Mouse (Mus musculus) erythroblast, embryonic 14.5 days (primary cell): Measurements from ENCODE around the gene Epn2. TPM values are rescaled to one million over a fixed set of nuclear protein-coding genes. Genes with fewer than 3 reads are reported as not detected.

Experiments used
- H3K27me3 ChIP-seq: 2 replicates; pipeline ENCODE4 v1.6.1; 2012; ENCODE audit warnings: inconsistent platforms; ENCODE audit not compliant: control insufficient read depth
- H3K36me3 ChIP-seq: 2 replicates; pipeline ENCODE4 v1.6.1; 2012; ENCODE audit warnings: mild to moderate bottlenecking, inconsistent platforms; ENCODE audit not compliant: control insufficient read depth
- H3K4me1 ChIP-seq: 2 replicates; pipeline ENCODE4 v1.6.1; 2012; ENCODE audit warnings: inconsistent platforms; ENCODE audit not compliant: control insufficient read depth
- H3K4me3 ChIP-seq: replicated peaks from 2 replicates; pipeline ENCODE3; 2012; ENCODE audit warnings: moderate library complexity, mild to moderate bottlenecking, inconsistent platforms
- H3K9me3 ChIP-seq: 2 replicates; pipeline ENCODE4 v1.6.1; 2012; ENCODE audit warnings: low read length, inconsistent platforms, mixed read lengths; ENCODE audit not compliant: control insufficient read depth
- GATA1 ChIP-seq: IDR thresholded peaks from 2 replicates; pipeline ENCODE4 v1.6.1; 2012; ENCODE audit warnings: low read length, inconsistent platforms, mixed read lengths
- TAL1 ChIP-seq: IDR thresholded peaks from 3 replicates; pipeline ENCODE4 v1.6.1; 2012; ENCODE audit warnings: low read length, inconsistent platforms, mixed read lengths
- polyA plus RNA-seq: library from polyadenylated mRNA; stranded (reverse); fragments of >175 nt; gene quantifications from 2 replicates; pipeline ENCODE4 v1.2.3, GENCODE M21; 2012

Gene Epn2
- polyA plus RNA-seq = 0.06 TPM in 1 of 2 replicates, not detected in the other

DNA sequence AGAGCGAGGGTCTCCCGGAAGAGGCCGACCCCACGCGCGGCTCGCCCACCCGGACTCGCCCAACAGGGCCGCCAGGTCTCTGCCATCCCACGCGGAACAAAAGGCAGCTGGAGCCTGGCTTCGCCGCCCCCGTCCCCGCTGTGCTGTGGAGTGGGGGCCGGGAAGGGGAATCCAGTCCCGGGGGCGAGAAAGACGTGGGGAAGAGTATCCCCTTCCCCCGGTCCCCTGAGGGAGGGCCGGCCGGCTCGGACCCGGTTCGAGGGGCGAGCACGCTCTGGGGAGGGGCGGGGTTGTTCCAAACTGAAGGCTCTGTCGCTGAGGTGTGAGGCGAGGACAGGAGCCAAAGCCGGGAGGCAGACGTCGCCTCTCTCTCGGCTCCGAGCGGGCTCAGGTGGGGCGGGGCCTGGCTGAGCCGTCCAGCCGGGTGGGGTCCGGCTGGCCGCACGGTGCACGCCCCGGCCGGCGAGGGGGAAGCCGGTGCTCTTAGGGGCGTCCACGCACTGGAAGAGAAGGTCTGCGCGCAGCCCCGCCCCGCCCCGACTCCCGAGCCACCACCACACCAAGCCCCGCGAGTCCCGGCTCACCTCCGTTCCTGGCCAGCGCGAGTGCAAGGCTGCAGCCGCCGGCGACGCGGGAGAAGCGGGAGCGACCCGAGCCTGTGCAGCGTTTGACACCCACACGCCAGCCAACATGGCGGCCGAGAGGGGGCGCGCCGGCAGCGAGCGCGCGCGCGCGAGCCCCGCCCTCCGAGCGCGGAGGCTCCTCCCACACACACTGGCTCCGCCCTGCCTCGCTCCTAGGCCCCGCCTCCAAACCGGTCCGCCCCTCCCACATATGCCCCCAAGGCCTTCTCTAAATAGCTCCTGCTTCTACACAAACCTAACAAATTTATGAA lies at the start of gene Epn2:
Gene Epn2, minus strand, starts transcription at position 705 of the 895 bp plus-strand sequence.
- TF ChIP-seq GATA1 = no peak
- no peak for TF ChIP-seq TAL1
- H3K27me3 ChIP-seq = peaks cover 38% of the 10 kb centered on the region
- H3K9me3 ChIP-seq = peaks cover 6% of the 10 kb centered on the region
- peak within 1 kb of the TSS; percentile 62 for H3K4me3 ChIP-seq
- H3K36me3 ChIP-seq = no peaks in the 10 kb centered on the region
- peaks cover 11% of the 10 kb centered on the region for H3K4me1 ChIP-seq

DNA sequence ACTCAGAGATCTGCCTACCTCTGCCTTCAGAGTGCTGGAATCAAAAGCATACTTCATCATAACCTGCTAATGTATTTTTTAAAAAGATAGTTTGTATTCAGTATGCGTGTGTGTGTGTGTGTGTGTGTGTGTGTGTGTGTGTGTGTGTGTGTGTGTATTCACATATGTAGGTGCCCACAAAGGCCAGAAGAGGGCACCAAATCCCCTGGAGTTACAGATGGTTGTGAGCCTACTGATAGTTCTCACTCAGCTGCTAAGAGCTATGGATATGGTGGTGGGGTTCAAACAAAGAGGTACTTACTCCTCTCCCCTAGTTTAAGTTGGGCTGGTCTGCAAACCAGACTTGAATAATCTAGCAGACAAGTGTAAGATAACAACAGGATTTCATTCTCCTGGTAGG lies 47.0 kb upstream of the Epn2 start:
- H3K4me3 ChIP-seq = no peak overlapping the region
- peaks cover 2% of the 10 kb centered on the region; the same call in 1 of the 2 replicates for H3K27me3 ChIP-seq
- no peak for TF ChIP-seq TAL1
- no peak for TF ChIP-seq GATA1
- H3K4me1 ChIP-seq = no peaks in the 10 kb centered on the region
- H3K9me3 ChIP-seq = no peaks in the 10 kb centered on the region
- no peaks in the 10 kb centered on the region for H3K36me3 ChIP-seq

DNA sequence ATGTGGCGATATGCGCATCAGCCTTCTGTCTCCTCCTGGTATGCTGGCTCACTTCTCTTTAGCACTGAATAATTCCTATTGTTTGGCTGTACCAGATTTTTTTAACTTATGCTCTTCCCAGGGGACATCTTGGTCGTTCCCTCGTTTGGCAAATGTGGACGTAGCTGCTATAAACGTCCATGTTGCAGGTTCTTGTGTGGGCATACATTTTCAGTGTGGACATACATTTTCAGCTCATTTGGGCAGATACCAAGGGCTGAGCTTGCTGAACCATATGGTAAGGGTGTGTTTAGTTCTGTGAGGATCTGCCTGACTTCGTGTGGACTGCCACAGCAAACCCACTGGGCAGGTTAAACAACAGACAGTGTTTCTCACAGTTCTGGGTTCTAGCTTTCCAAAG lies 45.6 kb upstream of the Epn2 start:
- H3K36me3 ChIP-seq = no peaks in the 10 kb centered on the region
- peaks cover 8% of the 10 kb centered on the region for H3K27me3 ChIP-seq
- H3K9me3 ChIP-seq = no peaks in the 10 kb centered on the region
- H3K4me3 ChIP-seq = no peak overlapping the region
- no peak for TF ChIP-seq TAL1
- no peak for TF ChIP-seq GATA1
- H3K4me1 ChIP-seq = peaks cover 4% of the 10 kb centered on the region

DNA sequence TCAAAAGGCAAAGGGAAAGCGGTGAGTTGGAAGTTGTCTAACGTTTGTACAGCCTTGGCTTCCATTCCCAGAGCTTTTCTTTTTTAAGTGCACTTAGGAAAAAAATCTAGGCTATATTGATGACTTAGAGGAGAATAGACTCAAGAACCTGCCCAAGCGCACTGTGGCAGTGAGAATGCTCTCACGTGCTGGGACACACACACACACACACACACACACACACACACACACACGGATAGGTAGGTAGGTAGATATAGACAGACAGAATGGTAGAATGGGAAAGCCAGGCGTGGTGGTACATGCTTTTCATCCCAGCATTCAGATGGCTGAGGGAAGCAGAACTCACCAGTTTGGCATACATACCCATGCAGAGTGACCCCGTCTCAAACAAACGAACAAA lies 41.3 kb upstream of the Epn2 start:
- H3K36me3 ChIP-seq = no peaks in the 10 kb centered on the region
- no peaks in the 10 kb centered on the region for H3K9me3 ChIP-seq
- H3K4me1 ChIP-seq = peaks cover 4% of the 10 kb centered on the region
- no peak for TF ChIP-seq TAL1
- TF ChIP-seq GATA1 = no peak
- H3K27me3 ChIP-seq = peaks cover 33% of the 10 kb centered on the region
- H3K4me3 ChIP-seq = no peak overlapping the region

DNA sequence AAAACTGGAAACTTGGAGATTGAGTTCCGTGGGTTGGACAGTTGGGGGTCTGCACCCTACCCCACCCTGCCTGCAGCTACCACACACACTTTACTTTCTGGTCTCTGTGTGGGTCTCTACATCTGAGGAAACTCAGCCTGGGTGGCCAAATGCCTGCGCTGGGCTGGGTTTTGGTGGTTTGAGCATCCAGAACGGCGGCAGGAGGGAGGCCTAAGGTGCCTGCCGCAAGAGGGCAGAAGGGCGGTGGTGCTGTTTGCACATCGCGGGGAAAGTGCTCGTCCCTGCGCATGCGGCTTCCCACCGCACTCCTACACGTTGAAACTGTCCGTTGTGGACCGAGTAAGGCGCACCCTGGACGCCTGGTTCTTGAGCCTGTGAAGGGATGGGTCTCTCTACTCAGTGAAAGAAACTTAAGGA lies 40.8 kb upstream of the Epn2 start:
- peaks cover 4% of the 10 kb centered on the region for H3K4me1 ChIP-seq
- no peak overlapping the region for H3K4me3 ChIP-seq
- H3K27me3 ChIP-seq = peaks cover 38% of the 10 kb centered on the region
- H3K9me3 ChIP-seq = no peaks in the 10 kb centered on the region
- no peak for TF ChIP-seq TAL1
- no peak for TF ChIP-seq GATA1
- H3K36me3 ChIP-seq = no peaks in the 10 kb centered on the region

DNA sequence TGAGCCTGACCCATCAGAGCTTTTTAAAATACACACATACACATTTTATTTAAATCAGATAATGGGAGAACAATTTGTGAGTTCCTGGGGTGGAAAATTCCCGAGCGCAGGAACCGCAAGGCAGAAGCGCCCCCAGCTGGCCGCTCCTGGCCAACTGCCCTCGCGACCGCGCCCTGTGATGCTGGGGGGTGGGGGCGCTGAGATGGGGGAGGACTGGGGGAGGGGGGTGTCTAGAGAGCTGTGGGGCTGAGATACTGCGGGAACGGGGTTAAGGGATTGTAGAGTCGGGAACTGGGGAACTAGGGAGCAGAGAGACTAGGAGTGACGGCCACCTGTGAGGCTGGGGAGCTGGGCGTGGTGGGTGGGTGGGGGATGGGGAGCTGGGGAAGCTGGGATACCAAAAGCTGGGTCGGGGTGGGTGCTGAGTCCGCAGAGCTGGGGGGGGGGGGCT lies 40.3 kb upstream of the Epn2 start:
- H3K36me3 ChIP-seq = no peaks in the 10 kb centered on the region
- H3K4me1 ChIP-seq = peaks cover 4% of the 10 kb centered on the region
- TF ChIP-seq GATA1 (no peak), TAL1 (no peak)
- no peaks in the 10 kb centered on the region for H3K9me3 ChIP-seq
- H3K27me3 ChIP-seq = peaks cover 41% of the 10 kb centered on the region
- no peak overlapping the region for H3K4me3 ChIP-seq

DNA sequence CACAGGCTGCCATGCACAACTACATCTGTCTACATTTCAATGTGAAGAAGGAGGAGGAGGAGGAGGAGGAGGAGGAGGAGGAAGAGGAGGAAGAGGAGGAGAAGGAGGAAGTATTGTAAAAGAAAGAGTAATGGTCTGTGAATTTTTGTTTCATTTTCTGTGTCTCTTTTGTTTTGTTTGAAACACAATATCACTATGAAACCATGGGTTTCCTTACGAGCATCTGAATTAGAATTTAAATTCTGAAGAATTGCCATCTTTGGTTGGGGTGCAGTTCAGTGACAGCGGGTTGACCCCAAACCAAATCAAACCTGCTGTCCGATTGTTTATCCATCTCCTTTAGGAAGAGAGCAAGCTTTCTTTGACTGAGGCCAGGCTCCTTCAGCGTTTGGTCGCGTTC lies 39.9 kb upstream of the Epn2 start:
- TF ChIP-seq TAL1 (no peak), GATA1 (no peak)
- H3K9me3 ChIP-seq = no peaks in the 10 kb centered on the region
- H3K36me3 ChIP-seq = no peaks in the 10 kb centered on the region
- peaks cover 41% of the 10 kb centered on the region for H3K27me3 ChIP-seq
- H3K4me3 ChIP-seq = no peak overlapping the region
- H3K4me1 ChIP-seq = peaks cover 4% of the 10 kb centered on the region

DNA sequence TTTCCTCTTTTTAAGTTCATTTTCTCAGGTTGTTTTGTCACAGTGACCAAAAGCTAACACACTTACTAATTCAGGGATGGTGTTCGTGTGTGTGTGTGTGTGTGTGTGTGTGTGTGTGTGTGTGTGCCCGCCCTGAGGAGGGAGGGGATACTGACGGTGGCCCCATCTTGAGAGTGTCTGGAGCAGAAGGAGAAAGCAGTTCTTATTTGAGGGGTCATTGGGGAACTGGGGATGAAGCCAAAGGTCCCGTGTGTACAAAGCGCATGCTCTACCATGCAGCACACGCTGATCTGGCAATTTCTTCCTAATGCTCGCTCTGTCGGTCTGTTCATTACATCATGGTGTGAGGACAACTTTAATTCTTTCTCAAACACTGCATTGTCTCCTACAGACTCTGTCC lies 39.1 kb upstream of the Epn2 start:
- TF ChIP-seq GATA1 (no peak), TAL1 (no peak)
- Histone ChIP-seq H3K36me3 (no peaks in the 10 kb centered on the region), H3K4me1 (peaks cover 4% of the 10 kb centered on the region), H3K27me3 (peaks cover 39% of the 10 kb centered on the region), H3K4me3 (no peak overlapping the region), H3K9me3 (no peaks in the 10 kb centered on the region)

DNA sequence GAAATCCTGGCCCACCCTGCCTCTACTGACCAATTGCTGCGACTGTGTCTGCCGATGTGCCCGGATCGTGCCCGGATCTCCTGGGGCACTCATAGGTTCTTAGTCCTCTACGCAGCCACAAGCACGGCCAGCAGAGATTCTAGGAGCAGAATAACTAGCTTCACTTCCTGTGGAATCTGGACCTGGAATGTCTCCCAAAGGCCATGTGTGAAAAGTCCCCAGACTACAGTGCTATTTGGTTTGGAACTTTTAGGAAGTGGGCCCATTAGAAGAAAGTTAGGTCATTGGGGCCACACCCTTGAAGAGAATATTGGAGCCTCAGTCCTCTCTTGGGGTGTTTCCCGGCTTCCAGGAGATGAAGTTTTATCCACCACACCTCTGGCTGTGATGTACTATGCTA lies 38.6 kb upstream of the Epn2 start:
- no peak for TF ChIP-seq GATA1
- peaks cover 39% of the 10 kb centered on the region for H3K27me3 ChIP-seq
- H3K36me3 ChIP-seq = no peaks in the 10 kb centered on the region
- peaks cover 4% of the 10 kb centered on the region for H3K4me1 ChIP-seq
- no peak overlapping the region for H3K4me3 ChIP-seq
- H3K9me3 ChIP-seq = no peaks in the 10 kb centered on the region
